Mouse (Mus musculus): Measurements from ENCODE around the gene Gm10570. TPM values are rescaled to one million over a fixed set of nuclear protein-coding genes. Genes with fewer than 3 reads are reported as not detected.

Gene Gm10570
- total and polyA plus RNA-seq, 3 experiments = not detected

DNA sequence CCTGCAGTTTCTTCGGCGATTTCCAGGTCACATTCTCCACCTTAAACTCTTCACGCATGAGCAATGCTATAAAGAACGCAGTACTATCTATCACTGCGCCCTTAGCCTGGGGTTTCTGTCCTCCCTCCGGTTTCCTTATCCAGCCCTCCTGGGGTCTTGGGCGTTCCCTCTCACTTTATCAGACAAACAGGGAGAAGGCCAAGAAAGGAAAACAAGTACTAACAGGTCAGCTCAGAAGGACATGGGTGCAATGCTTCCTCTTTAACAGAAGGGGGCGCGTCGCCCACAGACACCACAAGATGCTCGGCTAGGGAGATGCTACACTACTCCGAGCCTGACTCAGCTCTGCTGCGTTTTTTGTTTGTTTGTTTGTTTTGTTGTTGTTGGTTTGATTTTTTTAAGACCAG is 11.3 kb downstream of the Gm10570 start:
- Histone ChIP-seq H3K4me3 (replicated peaks in 1 of 3; ENCODE audit: low read depth in 2 of 3, low read length in 2 of 3, poor library complexity in 1 of 3) (no peak overlapping the region), H3K36me3 (replicated peaks in 1 of 2; ENCODE audit: control insufficient read depth in 1 of 2, insufficient read depth in 1 of 2, low read length in 1 of 2) (no peaks in the 10 kb centered on the region), H3K9me3 (replicated peaks; ENCODE audit: low read length) (no peaks in the 10 kb centered on the region), H3K79me2 (replicated peaks; ENCODE audit: control insufficient read depth, extremely low read depth, insufficient read depth, poor library complexity, severe bottlenecking) (no peaks in the 10 kb centered on the region), H3K27ac (ENCODE audit: insufficient read depth, low read depth) (no peak overlapping the region), H3K4me2 (ENCODE audit: insufficient read depth, low read depth, poor library complexity, severe bottlenecking) (no peak overlapping the region), H3K27me3 (replicated peaks) (peaks cover 39% of the 10 kb centered on the region), H3K4me1 (ENCODE audit: control insufficient read depth in 1 of 2, insufficient read depth in 2 of 2) (peaks cover 0 to 4% of the 10 kb centered on the region in 2 experiments; a peak in 1 of 4 replicates), H3K9ac (ENCODE audit: insufficient read depth, low read depth) (no peak overlapping the region)
- TF ChIP-seq CTCF (conservative IDR thresholded peaks at IDR 0.05 in 1 of 2, IDR thresholded peaks at IDR 0.05 in 1 of 2; ENCODE audit: low read depth in 2 of 2, low read length in 2 of 2) (peak; percentile 78 to 84), TBP (conservative IDR thresholded peaks at IDR 0.05; ENCODE audit: low read depth, low read length) (no peak), SMC3 (IDR thresholded peaks at IDR 0.05; ENCODE audit: low read depth, low read length) (peak; percentile 72), RAD21 (IDR thresholded peaks at IDR 0.05; ENCODE audit: low read depth, low read length) (peak; percentile 62)
- dilution Hi-C loops (cut with MboI; ENCODE audit: extremely low pct_ligation_motif_present, extremely low pct_unique_long_range_greater_than_20kb, low sequenced_read_pairs) = no loop called here
- DNase-seq (ENCODE audit: extremely low read depth) = peak; percentile 55
- in situ Hi-C loops (cut with MboI; ENCODE audit: low pct_ligation_motif_present, low pct_unique_long_range_greater_than_20kb, low sequenced_read_pairs) = no loop called here

DNA sequence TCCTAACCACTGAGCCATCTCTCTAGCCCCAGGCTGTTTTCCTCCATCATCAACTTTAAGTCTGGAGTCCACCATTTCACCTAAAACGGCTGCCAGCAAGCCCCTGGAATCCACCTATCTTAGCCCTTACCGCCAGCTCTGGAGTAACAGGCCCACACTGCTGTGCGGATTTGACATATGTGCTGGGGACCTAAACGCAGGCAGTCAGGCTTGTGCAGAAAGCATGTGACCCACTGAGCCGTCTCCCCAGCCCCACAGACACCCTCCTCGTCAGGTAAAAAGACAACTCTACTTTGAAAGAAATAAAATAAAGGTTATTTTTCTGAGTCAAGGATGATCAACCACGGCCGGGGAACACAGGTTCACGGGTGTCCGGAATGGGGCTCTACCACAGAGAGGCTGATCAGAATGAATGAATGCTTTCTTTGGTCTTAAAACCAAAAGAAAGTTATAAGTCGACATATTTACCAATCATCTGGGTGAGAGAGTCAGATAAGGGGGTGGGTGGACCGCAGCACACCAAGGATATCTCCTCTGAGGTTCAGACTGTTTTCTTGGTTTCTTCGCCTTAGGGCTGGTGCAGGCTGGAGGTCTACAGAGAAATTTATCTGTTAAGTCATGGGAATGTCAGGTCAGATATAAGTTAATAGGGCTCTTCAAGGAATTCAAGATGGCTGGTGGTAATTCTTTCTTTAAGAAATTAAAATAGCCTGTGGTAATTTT is 12.1 kb downstream of the Gm10570 start:
- Histone ChIP-seq H3K9ac (ENCODE audit: insufficient read depth, low read depth) (no peak overlapping the region), H3K27me3 (replicated peaks) (peaks cover 40% of the 10 kb centered on the region), H3K36me3 (replicated peaks in 1 of 2; ENCODE audit: control insufficient read depth in 1 of 2, insufficient read depth in 1 of 2, low read length in 1 of 2) (no peaks in the 10 kb centered on the region), H3K4me3 (replicated peaks in 1 of 3; ENCODE audit: low read depth in 2 of 3, low read length in 2 of 3, poor library complexity in 1 of 3) (no peak overlapping the region), H3K9me3 (replicated peaks; ENCODE audit: low read length) (no peaks in the 10 kb centered on the region), H3K4me2 (ENCODE audit: insufficient read depth, low read depth, poor library complexity, severe bottlenecking) (no peak overlapping the region), H3K4me1 (ENCODE audit: control insufficient read depth in 1 of 2, insufficient read depth in 2 of 2) (peaks cover 0 to 4% of the 10 kb centered on the region in 2 experiments; a peak in 1 of 4 replicates), H3K79me2 (replicated peaks; ENCODE audit: control insufficient read depth, extremely low read depth, insufficient read depth, poor library complexity, severe bottlenecking) (no peaks in the 10 kb centered on the region), H3K27ac (ENCODE audit: insufficient read depth, low read depth) (no peak overlapping the region)
- TF ChIP-seq TBP (conservative IDR thresholded peaks at IDR 0.05; ENCODE audit: low read depth, low read length) (no peak), GABPA (IDR thresholded peaks at IDR 0.05; ENCODE audit: insufficient replicate concordance, low read depth, low read length) (no peak), CTCF (conservative IDR thresholded peaks at IDR 0.05 in 1 of 2, IDR thresholded peaks at IDR 0.05 in 1 of 2; ENCODE audit: low read depth in 2 of 2, low read length in 2 of 2) (no peak), CHD1 (IDR thresholded peaks at IDR 0.05; ENCODE audit: low read depth, low read length) (no peak), ZNF384 (IDR thresholded peaks at IDR 0.05; ENCODE audit: low read depth, low read length) (no peak), MAX (IDR thresholded peaks at IDR 0.05; ENCODE audit: low read length) (no peak), MXI1 (IDR thresholded peaks at IDR 0.05; ENCODE audit: low read depth, low read length) (no peak)
- DNase-seq (ENCODE audit: extremely low read depth) = no peak
- dilution Hi-C loops (cut with MboI; ENCODE audit: extremely low pct_ligation_motif_present, extremely low pct_unique_long_range_greater_than_20kb, low sequenced_read_pairs) (no loop called here), in situ Hi-C loops (cut with MboI; ENCODE audit: low pct_ligation_motif_present, low pct_unique_long_range_greater_than_20kb, low sequenced_read_pairs) (no loop called here)

DNA sequence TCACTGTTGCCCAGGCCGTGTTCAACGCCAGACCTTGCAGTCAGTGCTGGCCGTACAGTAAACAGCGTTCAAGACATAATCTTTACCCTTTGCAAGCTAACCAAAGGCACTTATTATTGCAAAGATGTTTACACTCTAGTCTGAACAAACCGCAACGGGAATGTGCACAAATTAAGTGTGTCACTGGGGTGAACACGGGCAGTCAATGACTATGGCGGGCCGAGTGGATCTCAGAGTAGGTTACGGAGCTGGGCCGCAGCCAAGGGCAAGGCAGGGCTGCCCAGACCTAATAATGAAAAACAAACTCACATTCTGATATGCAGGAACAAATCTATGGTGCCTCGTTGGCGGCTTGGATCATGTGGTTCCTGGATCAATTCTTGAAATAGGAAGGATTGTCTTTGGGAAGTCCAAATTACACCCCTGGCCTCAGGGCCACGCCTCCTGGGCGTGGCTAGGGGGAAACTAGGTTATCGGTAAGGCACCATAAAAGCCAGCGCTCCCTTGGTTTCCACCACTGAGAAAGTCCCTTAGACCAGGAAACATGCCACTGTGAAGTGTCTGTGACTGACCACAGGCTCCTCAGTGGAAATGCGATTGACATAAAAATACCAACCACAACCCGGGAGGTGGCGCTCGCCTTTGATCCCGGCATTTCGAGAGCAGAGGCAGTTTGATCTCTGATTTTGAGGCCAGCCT is 13.3 kb downstream of the Gm10570 start:
- no peak overlapping the region for H3K27ac ChIP-seq (ENCODE audit: insufficient read depth, low read depth)
- peaks cover 0 to 4% of the 10 kb centered on the region in 2 experiments; a peak in 1 of 4 replicates for H3K4me1 ChIP-seq (ENCODE audit: control insufficient read depth in 1 of 2, insufficient read depth in 2 of 2)
- in situ Hi-C loops (cut with MboI; ENCODE audit: low pct_ligation_motif_present, low pct_unique_long_range_greater_than_20kb, low sequenced_read_pairs) = no loop called here
- H3K9me3 ChIP-seq (replicated peaks; ENCODE audit: low read length) = no peaks in the 10 kb centered on the region
- H3K79me2 ChIP-seq (replicated peaks; ENCODE audit: control insufficient read depth, extremely low read depth, insufficient read depth, poor library complexity, severe bottlenecking) = no peaks in the 10 kb centered on the region
- H3K27me3 ChIP-seq (replicated peaks) = peaks cover 51% of the 10 kb centered on the region
- no peak for DNase-seq (ENCODE audit: extremely low read depth)
- no peak overlapping the region for H3K9ac ChIP-seq (ENCODE audit: insufficient read depth, low read depth)
- TF ChIP-seq JUN (IDR thresholded peaks at IDR 0.05; ENCODE audit: insufficient read depth, low read depth, low read length) = no peak
- TF ChIP-seq ZMIZ1 (IDR thresholded peaks at IDR 0.05; ENCODE audit: low read depth, low read length) = no peak
- peak in 1 of 2 experiments; percentile 20; a peak in 2 of 4 replicates for TF ChIP-seq CTCF (conservative IDR thresholded peaks at IDR 0.05 in 1 of 2, IDR thresholded peaks at IDR 0.05 in 1 of 2; ENCODE audit: low read depth in 2 of 2, low read length in 2 of 2)
- no peak for TF ChIP-seq E2F4 (IDR thresholded peaks at IDR 0.05; ENCODE audit: insufficient replicate concordance, low read depth, low read length)
- no peak for TF ChIP-seq MAFK (IDR thresholded peaks at IDR 0.05; ENCODE audit: insufficient replicate concordance, low read length)
- no peak overlapping the region for H3K4me3 ChIP-seq (replicated peaks in 1 of 3; ENCODE audit: low read depth in 2 of 3, low read length in 2 of 3, poor library complexity in 1 of 3)
- H3K36me3 ChIP-seq (replicated peaks in 1 of 2; ENCODE audit: control insufficient read depth in 1 of 2, insufficient read depth in 1 of 2, low read length in 1 of 2) = no peaks in the 10 kb centered on the region
- H3K4me2 ChIP-seq (ENCODE audit: insufficient read depth, low read depth, poor library complexity, severe bottlenecking) = no peak overlapping the region
- dilution Hi-C loops (cut with MboI; ENCODE audit: extremely low pct_ligation_motif_present, extremely low pct_unique_long_range_greater_than_20kb, low sequenced_read_pairs) = no loop called here
